Mouse (Mus musculus) liver, postnatal 0 days (tissue): ENCODE measurements around the gene Mpdz. TPM values are rescaled to one million over a fixed set of nuclear protein-coding genes. Genes with fewer than 3 reads are reported as not detected.

ENCODE experiments used
- ATAC-seq: fragments of 200-750 bp; cut with Nextera tagmentation; 2 replicates; pipeline ENCODE4 v1.8.0; 2017; ENCODE audit warnings: mild to moderate bottlenecking, moderate library complexity
- DNase-seq: peaks from one replicate; pipeline ENCODE4 v3.0.0-alpha.2; 2016
- H3K27ac ChIP-seq: fragments of 300-500 bp; sonication (generic); 2 replicates; pipeline ENCODE4 v1.5.1; 2014; ENCODE audit warnings: antibody characterized with exemption, moderate library complexity, mild to moderate bottlenecking, low read depth
- H3K27me3 ChIP-seq: fragments of 300-500 bp; sonication (generic); 2 replicates; pipeline ENCODE4 v1.6.1; 2014; ENCODE audit warnings: low read length, control low read depth, mixed read lengths; ENCODE audit not compliant: insufficient read depth
- H3K36me3 ChIP-seq: fragments of 300-500 bp; sonication (generic); replicated peaks from 2 replicates; pipeline ENCODE4 v1.6.1; 2014; ENCODE audit warnings: mild to moderate bottlenecking, control low read depth, low read length, moderate library complexity, mixed read lengths; ENCODE audit not compliant: insufficient read depth
- H3K4me1 ChIP-seq: fragments of 300-500 bp; sonication (generic); 2 replicates; pipeline ENCODE4 v1.6.1; 2014; ENCODE audit warnings: antibody characterized with exemption, mild to moderate bottlenecking, control low read depth; ENCODE audit not compliant: insufficient read depth
- H3K4me2 ChIP-seq: fragments of 300-500 bp; sonication (generic); 2 replicates; pipeline ENCODE4 v1.6.1; 2014; ENCODE audit warnings: low read depth, mild to moderate bottlenecking, low read length, moderate library complexity, mixed read lengths
- H3K4me3 ChIP-seq: fragments of 300-500 bp; sonication (generic); 2 replicates; pipeline ENCODE4 v1.5.1; 2014; ENCODE audit warnings: low read depth, low read length
- H3K9ac ChIP-seq: fragments of 300-500 bp; sonication (generic); replicated peaks from 2 replicates; pipeline ENCODE4 v1.6.1; 2014; ENCODE audit warnings: mild to moderate bottlenecking, moderate library complexity
- H3K9me3 ChIP-seq: fragments of 300-500 bp; sonication (generic); 2 replicates; pipeline ENCODE4 v1.6.1; 2016; ENCODE audit warnings: mild to moderate bottlenecking, control low read depth, low read length, mixed read lengths
- CTCF ChIP-seq: sonication (generic); IDR thresholded peaks from 2 replicates; pipeline ENCODE4 v1.5.1; 2016; ENCODE audit warnings: antibody characterized with exemption, low read depth
- EP300 ChIP-seq: IDR thresholded peaks from 2 replicates; pipeline ENCODE4 v1.6.1; 2016; ENCODE audit warnings: antibody characterized with exemption, low read depth, mild to moderate bottlenecking
- WGBS: fragments of 180-500 bp; shearing (Covaris S2); extraction: QIAGEN DNeasy Blood & Tissue Kit; methylation state at CpG from one replicate; pipeline ENCODE4 v1.1.7; 2014; ENCODE audit not compliant: insufficient replicate concordance; 5-methylcytosine and 5-hydroxymethylcytosine counted together
- polyA plus RNA-seq: library from polyadenylated mRNA; unstranded; fragments of >200 nt; fragmentation: Nextera tagmentation; extraction: Ambion mirVana; gene quantifications from 2 replicates; pipeline ENCODE4 v1.2.1, GENCODE M21; 2015

Gene Mpdz
- polyA plus RNA-seq, 1 experiment from 2014 or later, result 2.7 TPM

DNA sequence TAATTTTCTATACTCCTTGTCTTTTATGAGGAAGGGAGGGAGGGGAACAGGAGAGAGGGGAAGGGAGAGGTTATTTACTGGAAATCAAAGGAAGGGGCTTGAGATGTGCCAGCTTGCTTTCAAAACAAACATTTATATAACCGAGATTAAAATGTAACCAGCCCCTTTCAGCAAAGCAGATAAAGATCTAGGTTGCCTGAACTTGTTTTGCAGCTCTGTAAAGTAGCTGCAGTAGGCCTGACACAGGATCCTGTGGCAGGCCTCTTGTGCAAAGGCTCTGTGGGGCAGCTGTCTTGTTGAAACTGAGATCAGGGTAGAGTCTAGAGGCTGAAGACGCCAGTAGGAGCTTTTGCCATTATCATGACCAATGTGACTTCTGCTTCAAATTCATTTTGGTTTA is 193.4 kb downstream of the Mpdz start:
- Histone ChIP-seq H3K4me1 (no peaks in the 10 kb centered on the region), H3K27ac (no peak overlapping the region), H3K27me3 (no peaks in the 10 kb centered on the region), H3K9ac (no peak overlapping the region), H3K4me2 (no peak overlapping the region), H3K36me3 (no peaks in the 10 kb centered on the region), H3K4me3 (no peak overlapping the region), H3K9me3 (no peaks in the 10 kb centered on the region)
- no peak for ATAC-seq
- no peak for TF ChIP-seq CTCF
- no peak for TF ChIP-seq EP300
- 38% methylated on average over 2 of the region's 2 CpGs for WGBS
- DNase-seq, result no peak

DNA sequence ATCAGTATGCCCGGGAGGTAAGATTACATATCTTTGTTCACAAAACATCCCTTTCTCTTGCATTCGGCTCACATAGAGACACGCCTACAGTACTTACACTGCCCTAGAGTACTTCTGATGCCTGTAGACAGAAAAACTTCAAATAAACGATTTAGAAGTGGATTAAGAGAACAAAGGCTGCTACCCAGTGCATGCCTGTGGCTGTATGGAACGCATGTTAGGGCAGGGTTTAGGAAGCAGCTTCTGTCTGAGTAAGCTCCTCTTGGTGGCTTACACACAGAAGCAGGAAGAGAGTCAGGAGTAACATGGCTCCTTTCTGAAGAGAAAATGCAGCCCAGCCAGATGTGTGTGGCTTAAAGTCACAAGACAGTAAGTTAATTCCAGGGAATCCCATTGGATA is 206.4 kb downstream of the Mpdz start:
- Histone ChIP-seq H3K4me2 (no peak overlapping the region), H3K4me3 (no peak overlapping the region), H3K9me3 (no peaks in the 10 kb centered on the region), H3K4me1 (no peaks in the 10 kb centered on the region), H3K9ac (no peak overlapping the region), H3K27ac (no peak overlapping the region), H3K36me3 (no peaks in the 10 kb centered on the region), H3K27me3 (no peaks in the 10 kb centered on the region)
- ATAC-seq, result no peak
- no peak for DNase-seq
- TF ChIP-seq EP300 (no peak), CTCF (no peak)
- 70% methylated on average over 5 of the region's 5 CpGs for WGBS
